Mouse (Mus musculus) layer of hippocampus, postnatal 10 days (tissue): ENCODE results near the gene Pabpc6. TPM values are rescaled to one million over a fixed set of nuclear protein-coding genes. Genes with fewer than 3 reads are reported as not detected.

Source experiments
- total RNA-seq, 2 experiments: library from RNA; stranded (reverse); gene quantifications; 2 replicates each; pipeline ENCODE4 v1.2.3; 2021

Pabpc6 gene
- total RNA-seq, 2 experiments from 2014 or later, result not detected

Other genes starting within 250 kb of the Pabpc6 start
- gene Gm17728, start 247.7 kb downstream of the Pabpc6 start, total RNA-seq, result not detected